Mouse (Mus musculus) testis, adult 2 months (tissue): ENCODE results near the gene Nfic. TPM values are rescaled to one million over a fixed set of nuclear protein-coding genes. Genes with fewer than 3 reads are reported as not detected.
A peak's percentile ranks its signal among the peaks of the same experiment; 100 is the strongest.

Experiments
- H3K27ac ChIP-seq: fragments of 200-500 bp; 2 replicates; pipeline ENCODE4 v1.5.1; 2012; ENCODE audit warnings: low read depth, low read length; ENCODE audit not compliant: control insufficient read depth, insufficient read depth
- H3K27me3 ChIP-seq: fragments of 200-500 bp; 2 replicates; pipeline ENCODE4 v1.6.1; 2012; ENCODE audit warnings: mild to moderate bottlenecking, low read length, moderate library complexity; ENCODE audit not compliant: control insufficient read depth, insufficient read depth
- H3K36me3 ChIP-seq: fragments of 200-500 bp; 2 replicates; pipeline ENCODE4 v1.6.1; 2012; ENCODE audit warnings: mild to moderate bottlenecking, low read length; ENCODE audit not compliant: control insufficient read depth, insufficient read depth
- H3K4me1 ChIP-seq: fragments of 200-500 bp; 2 replicates; pipeline ENCODE4 v1.6.1; 2012; ENCODE audit warnings: low read length; ENCODE audit not compliant: control insufficient read depth, insufficient read depth
- H3K4me3 ChIP-seq: fragments of 200-500 bp; 2 replicates; pipeline ENCODE4 v1.5.1; 2012; ENCODE audit warnings: low read depth, mild to moderate bottlenecking, low read length, moderate library complexity, mixed read lengths; ENCODE audit not compliant: control insufficient read depth
- CTCF ChIP-seq: fragments of 200-500 bp; IDR thresholded peaks from 2 replicates; pipeline ENCODE4 v1.5.1; 2012; ENCODE audit warnings: low read depth, mild to moderate bottlenecking, inconsistent platforms, low read length, moderate library complexity; ENCODE audit not compliant: control insufficient read depth, insufficient read depth, insufficient replicate concordance
- POLR2A ChIP-seq: fragments of 200-500 bp; IDR thresholded peaks from 2 replicates; pipeline ENCODE4 v1.6.1; 2012; ENCODE audit warnings: low read depth, mild to moderate bottlenecking, inconsistent platforms, low read length, moderate library complexity; ENCODE audit not compliant: control insufficient read depth
- polyA plus RNA-seq: library from polyadenylated mRNA; depleted of rRNA; stranded (reverse); fragments of >200 nt; gene quantifications from 2 replicates; pipeline ENCODE4 v1.2.3, GENCODE M21; 2012

Gene Nfic
- polyA plus RNA-seq, 1 experiment: 9.9 TPM

- Histone ChIP-seq H3K27ac (peak within 1 kb of the TSS; percentile 85), H3K36me3 (no peaks in the 10 kb centered on the region; the same call in 1 of the 2 replicates), H3K27me3 (no peaks in the 10 kb centered on the region), H3K4me1 (peaks cover 19% of the 10 kb centered on the region), H3K4me3 (peak within 1 kb of the TSS; percentile 83)
- TF ChIP-seq POLR2A (peak; percentile 80; the same call in 1 of the 2 replicates), CTCF (no peak)
These were observed 89.6 kb downstream of the Nfic start, which contains the start of gene 4930404N11Rik for GRCm38 (mm10) chr10:81365672-81366476. TSS of gene 4930404N11Rik (minus strand) at chr10:81365816.

GRCm38 (mm10) chr10:81365073-81365472 lies 90.4 kb downstream of the Nfic start:
- TF ChIP-seq CTCF: no peak
- no peak; the same call in 1 of the 2 replicates for TF ChIP-seq POLR2A
- peak overlapping the region; percentile 83 for H3K4me3 ChIP-seq

GRCm38 (mm10) chr10:81364666-81365065 lies 90.8 kb downstream of the Nfic start:
- no peaks in the 10 kb centered on the region for H3K36me3 ChIP-seq
- peak overlapping the region; percentile 83 for H3K4me3 ChIP-seq

More at GRCm38 (mm10) chr10:81365073-81365472, 90.4 kb downstream of the Nfic start:
- Histone ChIP-seq H3K27me3 (no peaks in the 10 kb centered on the region), H3K27ac (peak overlapping the region; percentile 85), H3K4me1 (peaks cover 19% of the 10 kb centered on the region), H3K36me3 (no peaks in the 10 kb centered on the region)

DNA sequence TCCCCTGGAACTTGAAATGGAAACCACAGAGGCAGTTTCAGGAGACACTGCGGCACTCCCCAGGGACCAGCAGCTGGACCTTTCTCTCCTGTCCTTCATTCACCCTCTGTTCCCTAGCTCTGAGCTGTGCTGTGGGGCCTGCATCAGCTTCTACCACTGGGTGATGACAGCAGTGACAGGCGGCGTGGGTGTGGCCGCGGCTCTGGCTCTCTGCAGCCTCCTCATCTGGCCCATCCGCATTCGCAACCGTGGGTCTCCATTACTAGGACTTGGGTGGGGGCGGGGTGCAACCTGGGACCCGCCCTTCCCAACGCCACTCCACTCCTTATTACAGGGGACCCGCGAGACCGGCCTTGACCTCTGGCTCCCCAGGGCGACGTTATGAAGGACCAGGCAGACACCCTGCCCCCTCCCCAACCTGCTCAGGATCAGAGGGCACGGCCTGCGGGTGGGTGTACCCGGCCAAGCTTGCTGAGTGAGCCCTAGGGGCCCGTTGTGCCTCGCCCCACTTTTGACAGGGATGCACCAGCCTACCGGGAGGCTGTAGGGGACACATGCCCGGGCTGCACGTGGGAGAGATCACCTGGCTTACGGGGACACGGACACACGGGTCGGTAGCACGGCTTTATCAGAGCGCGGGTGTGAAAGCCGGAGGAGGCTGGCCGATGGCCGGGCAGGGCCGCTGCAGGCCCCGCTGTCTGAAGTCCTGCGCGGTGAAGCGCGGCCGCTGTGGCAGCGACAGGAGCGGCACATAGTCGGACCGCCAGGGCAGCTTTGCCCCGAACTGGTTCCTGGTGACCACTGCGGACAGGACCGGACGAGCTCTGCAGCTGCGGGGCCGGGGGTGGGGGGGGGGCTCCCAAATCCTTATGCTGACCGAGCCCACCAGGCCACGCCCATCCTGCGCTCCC lies 91.7 kb downstream of the Nfic start:
- H3K4me1 ChIP-seq: peaks cover 19% of the 10 kb centered on the region
- peak overlapping the region; percentile 32; the same call in 1 of the 2 replicates for H3K27ac ChIP-seq
- H3K27me3 ChIP-seq: no peaks in the 10 kb centered on the region
- peak overlapping the region; percentile 83 for H3K4me3 ChIP-seq
- TF ChIP-seq CTCF (no peak), POLR2A (no peak)
- H3K36me3 ChIP-seq: no peaks in the 10 kb centered on the region

More at GRCm38 (mm10) chr10:81364666-81365065, 90.8 kb downstream of the Nfic start:
- H3K27ac ChIP-seq: peak overlapping the region; percentile 85
- no peak for TF ChIP-seq CTCF
- TF ChIP-seq POLR2A: no peak; the same call in 1 of the 2 replicates
- H3K4me1 ChIP-seq: peaks cover 19% of the 10 kb centered on the region
- H3K27me3 ChIP-seq: no peaks in the 10 kb centered on the region

DNA sequence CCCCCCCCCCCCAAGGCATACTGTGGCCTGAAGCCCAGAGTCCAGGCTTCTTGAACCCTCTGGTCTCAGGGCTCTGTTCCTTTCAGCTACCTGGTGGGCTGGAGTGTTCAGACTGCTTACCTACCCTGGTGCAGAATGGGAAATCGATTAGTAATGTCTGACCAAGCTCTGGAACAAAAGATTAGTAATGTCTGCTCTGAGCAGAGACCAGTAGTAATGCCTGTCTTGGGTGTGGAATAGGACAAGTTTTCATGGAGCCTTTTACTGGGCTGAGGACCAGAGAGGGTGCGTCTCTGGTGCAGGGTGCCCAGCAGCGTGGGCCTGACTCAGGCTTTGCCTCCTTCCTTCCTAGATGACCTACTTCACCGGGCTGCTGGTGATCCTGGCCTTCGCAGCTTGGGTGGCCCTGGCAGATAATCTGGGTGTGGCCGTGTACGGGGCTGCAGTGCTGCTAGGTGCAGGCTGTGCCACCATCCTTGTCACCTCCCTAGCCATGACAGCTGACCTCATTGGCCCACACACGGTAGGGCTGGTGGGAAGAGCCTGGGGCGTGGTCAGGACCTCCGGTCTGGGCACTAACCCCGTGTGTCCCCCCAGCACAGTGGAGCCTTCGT lies 93.0 kb downstream of the Nfic start:
- Histone ChIP-seq H3K4me1 (peaks cover 28% of the 10 kb centered on the region), H3K27me3 (no peaks in the 10 kb centered on the region), H3K4me3 (peak overlapping the region; percentile 83), H3K27ac (no peak overlapping the region), H3K36me3 (no peaks in the 10 kb centered on the region)
- no peak for TF ChIP-seq CTCF
- TF ChIP-seq POLR2A: no peak

GRCm38 (mm10) chr10:81360721-81361120 lies 94.7 kb downstream of the Nfic start:
- Histone ChIP-seq H3K27ac (no peak overlapping the region), H3K4me1 (peaks cover 41% of the 10 kb centered on the region), H3K4me3 (no peak overlapping the region), H3K27me3 (no peaks in the 10 kb centered on the region), H3K36me3 (no peaks in the 10 kb centered on the region)
- TF ChIP-seq CTCF (no peak), POLR2A (no peak)
